Mouse (Mus musculus) ovary, adult 2 months (tissue): ENCODE data around the gene Gdi2. TPM values are rescaled to one million over a fixed set of nuclear protein-coding genes. Genes with fewer than 3 reads are reported as not detected.

Experiments
- polyA plus RNA-seq: library from polyadenylated mRNA; depleted of rRNA; stranded (reverse); fragments of >200 nt; gene quantifications from 2 replicates; pipeline ENCODE4 v1.2.3, GENCODE M21; 2012; rRNA removed

The Gdi2 gene
- polyA plus RNA-seq = 151 and 206 TPM in 2 replicates

GRCm38 (mm10) chr13:3537594-3538222, at the start of gene Gdi2:
Gdi2 (plus strand) TSS chr13:3538063.

GRCm38 (mm10) chr13:3610795-3611438, 73.1 kb downstream of the Gdi2 start, which contains the start of gene Fam208b:
Fam208b (minus strand) TSS chr13:3611108.

Other genes with a start within 250 kb of the Gdi2 start
- gene Fam208b, start 73.0 kb downstream of the Gdi2 start, polyA plus RNA-seq = 1.7 and 2.2 TPM in 2 replicates
- 15.4 and 16.6 TPM in 2 replicates for gene Asb13, start 96.0 kb downstream of the Gdi2 start, polyA plus RNA-seq